Mouse (Mus musculus): ENCODE measurements around the gene Fasn.

GRCm38 (mm10) chr11:120853788-120854187 is 29.4 kb upstream of the Fasn start:
- TF ChIP-seq CTCF (IDR thresholded peaks at IDR 0.05; ENCODE audit: low read depth, low read length) (no peak), TAL1 (conservative IDR thresholded peaks at IDR 0.05; ENCODE audit: low read depth, low read length) (no peak), GATA1 (IDR thresholded peaks at IDR 0.05; ENCODE audit: borderline replicate concordance, low read length) (no peak), GATA2 (IDR thresholded peaks at IDR 0.05; ENCODE audit: borderline replicate concordance, low read depth, low read length) (no peak)

Data from G1E (cell line).